Mouse (Mus musculus): ENCODE results near the gene Lrrc1. TPM values are rescaled to one million over a fixed set of nuclear protein-coding genes. Genes with fewer than 3 reads are reported as not detected.
A peak's percentile ranks its signal among the peaks of the same experiment; 100 is the strongest.
"Not testable (repeated sequence)": the region's sequence is repeated elsewhere in the genome, so short reads cannot be mapped to it uniquely, and the experiment has no call there.

Gene Lrrc1
- polyA plus RNA-seq, 1 experiment from 2014 or later, result 5.0 TPM

- Histone ChIP-seq H3K4me1 (ENCODE audit: control insufficient read depth, insufficient read depth, low read length) (no peaks in the 10 kb centered on the region), H3K27ac (ENCODE audit: low read depth, low read length) (no peak overlapping the region), H3K36me3 (ENCODE audit: control insufficient read depth, insufficient read depth, low read length) (no peaks in the 10 kb centered on the region), H3K4me2 (no peak overlapping the region), H3K9ac (ENCODE audit: low read length) (no peak overlapping the region), H3K27me3 (ENCODE audit: control insufficient read depth, insufficient read depth, low read length) (no peaks in the 10 kb centered on the region), H3K9me3 (ENCODE audit: control insufficient read depth, low read length) (no peaks in the 10 kb centered on the region), H3K4me3 (ENCODE audit: low read depth, low read length) (no peak overlapping the region)
- ATAC-seq (ENCODE audit: low FRiP score) (no peak), DNase-seq (ENCODE audit: low spot score, missing footprints) (no peak)
Measured at GRCm38 (mm10) chr9:77577409-77577808, 32.7 kb upstream of the Lrrc1 start.

GRCm38 (mm10) chr9:77576320-77576719, 31.6 kb upstream of the Lrrc1 start:
- no peak overlapping the region for H3K27ac ChIP-seq (ENCODE audit: low read depth, low read length)
- ATAC-seq (ENCODE audit: low FRiP score) (no peak), DNase-seq (ENCODE audit: low spot score, missing footprints) (no peak)
- no peaks in the 10 kb centered on the region for H3K9me3 ChIP-seq (ENCODE audit: control insufficient read depth, low read length)
- H3K27me3 ChIP-seq (ENCODE audit: control insufficient read depth, insufficient read depth, low read length), result no peaks in the 10 kb centered on the region
- H3K9ac ChIP-seq (ENCODE audit: low read length), result no peak overlapping the region
- no peaks in the 10 kb centered on the region for H3K36me3 ChIP-seq (ENCODE audit: control insufficient read depth, insufficient read depth, low read length)
- no peak overlapping the region for H3K4me2 ChIP-seq
- no peak overlapping the region for H3K4me3 ChIP-seq (ENCODE audit: low read depth, low read length)
- no peaks in the 10 kb centered on the region for H3K4me1 ChIP-seq (ENCODE audit: control insufficient read depth, insufficient read depth, low read length)

DNA sequence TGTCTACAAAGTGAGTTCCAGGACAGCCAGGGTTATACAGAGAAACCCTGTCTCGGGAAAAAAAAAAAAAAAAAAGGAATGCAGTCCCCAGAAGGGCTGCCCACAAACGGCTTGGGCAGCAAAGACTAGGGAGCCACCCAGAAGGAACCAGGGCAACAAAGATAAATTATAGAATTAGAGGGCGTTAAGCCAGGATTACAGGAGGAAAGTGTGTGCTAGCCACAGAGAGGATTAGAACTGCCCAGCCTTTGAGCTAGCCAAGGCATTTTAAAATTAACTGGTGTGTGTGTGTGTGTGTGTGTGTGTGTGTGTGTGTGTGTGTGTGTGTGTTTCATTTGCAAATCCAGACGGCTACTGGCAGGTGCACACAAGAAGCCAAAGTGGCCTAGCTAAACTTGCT, 30.3 kb upstream of the Lrrc1 start:
- H3K27me3 ChIP-seq (ENCODE audit: control insufficient read depth, insufficient read depth, low read length); ATAC-seq (ENCODE audit: low FRiP score); H3K4me3 ChIP-seq (ENCODE audit: low read depth, low read length); H3K4me2 ChIP-seq; DNase-seq (ENCODE audit: low spot score, missing footprints); H3K4me1 ChIP-seq (ENCODE audit: control insufficient read depth, insufficient read depth, low read length); H3K36me3 ChIP-seq (ENCODE audit: control insufficient read depth, insufficient read depth, low read length); H3K27ac ChIP-seq (ENCODE audit: low read depth, low read length); H3K9me3 ChIP-seq (ENCODE audit: control insufficient read depth, low read length); H3K9ac ChIP-seq (ENCODE audit: low read length): not testable (repeated sequence)
- WGBS, result 35% methylated on average over 4 of the region's 4 CpGs

DNA sequence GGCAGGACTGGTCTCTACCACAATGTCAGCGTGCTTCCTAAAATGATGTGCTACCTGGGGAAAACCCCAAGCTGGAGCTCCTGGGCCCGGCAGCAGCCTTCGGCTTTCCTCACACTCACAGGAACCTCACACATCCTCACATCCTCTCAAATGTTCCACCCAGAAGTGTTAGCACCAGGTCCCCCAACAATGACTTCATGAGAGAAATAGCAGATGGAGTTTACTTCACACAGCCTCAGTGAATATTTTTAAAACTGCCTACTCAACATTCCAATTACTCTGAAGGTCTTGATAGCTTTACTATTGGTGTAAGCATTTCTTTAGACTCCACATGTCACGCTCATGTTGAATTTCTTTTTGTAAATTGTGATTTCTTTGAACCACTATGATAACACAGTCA, 27.2 kb upstream of the Lrrc1 start:
- no peak overlapping the region for H3K9ac ChIP-seq (ENCODE audit: low read length)
- H3K4me1 ChIP-seq (ENCODE audit: control insufficient read depth, insufficient read depth, low read length), result peaks cover 8% of the 10 kb centered on the region
- no peaks in the 10 kb centered on the region for H3K36me3 ChIP-seq (ENCODE audit: control insufficient read depth, insufficient read depth, low read length)
- H3K4me2 ChIP-seq, result no peak overlapping the region
- H3K27ac ChIP-seq (ENCODE audit: low read depth, low read length), result no peak overlapping the region
- DNase-seq (ENCODE audit: low spot score, missing footprints) (no peak), ATAC-seq (ENCODE audit: low FRiP score) (no peak)
- H3K9me3 ChIP-seq (ENCODE audit: control insufficient read depth, low read length), result no peaks in the 10 kb centered on the region
- WGBS, result 93% methylated on average over 4 of the region's 4 CpGs
- H3K27me3 ChIP-seq (ENCODE audit: control insufficient read depth, insufficient read depth, low read length), result no peaks in the 10 kb centered on the region
- H3K4me3 ChIP-seq (ENCODE audit: low read depth, low read length), result no peak overlapping the region

DNA sequence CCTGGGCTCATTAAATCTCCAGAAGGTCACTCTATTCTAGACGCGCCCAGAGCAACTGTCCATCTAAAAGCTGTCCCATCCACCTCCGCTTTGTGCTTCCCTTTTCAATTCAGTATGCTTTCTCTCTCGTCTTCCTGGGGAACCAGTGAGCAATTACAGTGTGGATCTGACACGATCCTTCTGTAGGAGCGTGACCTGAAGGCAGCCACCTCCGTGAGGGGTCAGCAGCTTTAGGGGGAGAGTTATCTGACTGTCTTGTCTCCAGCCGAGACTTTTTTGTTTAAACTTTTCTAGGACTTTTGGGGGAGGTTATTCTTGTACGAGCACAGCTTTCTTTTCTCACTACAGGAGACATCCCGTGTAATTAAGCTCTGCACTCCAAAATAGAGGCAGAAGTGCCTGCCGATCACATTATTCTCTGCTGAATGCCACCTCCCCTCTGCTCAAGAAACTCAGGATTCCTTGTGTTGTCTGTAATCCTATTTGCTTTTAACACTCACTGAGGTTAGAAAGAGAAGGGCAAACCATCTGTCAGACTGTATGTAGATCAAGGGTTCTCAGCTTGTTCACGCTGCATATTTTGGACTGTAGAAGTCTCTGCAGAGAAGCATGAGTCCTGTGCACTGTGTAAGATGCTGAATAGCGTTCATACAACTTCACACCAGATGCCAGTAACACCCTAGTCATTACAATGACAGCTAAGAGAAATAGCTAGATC, 24.3 kb upstream of the Lrrc1 start:
- H3K4me1 ChIP-seq (ENCODE audit: control insufficient read depth, insufficient read depth, low read length), result peaks cover 8% of the 10 kb centered on the region
- H3K27ac ChIP-seq (ENCODE audit: low read depth, low read length), result no peak overlapping the region
- H3K36me3 ChIP-seq (ENCODE audit: control insufficient read depth, insufficient read depth, low read length), result no peaks in the 10 kb centered on the region
- H3K9ac ChIP-seq (ENCODE audit: low read length), result no peak overlapping the region
- H3K4me3 ChIP-seq (ENCODE audit: low read depth, low read length), result no peak overlapping the region
- WGBS, result 22% methylated on average over 13 of the region's 13 CpGs
- H3K27me3 ChIP-seq (ENCODE audit: control insufficient read depth, insufficient read depth, low read length), result no peaks in the 10 kb centered on the region
- H3K9me3 ChIP-seq (ENCODE audit: control insufficient read depth, low read length), result no peaks in the 10 kb centered on the region
- DNase-seq (ENCODE audit: low spot score, missing footprints) (peak; percentile 84), ATAC-seq (ENCODE audit: low FRiP score) (peak; percentile 58)
- H3K4me2 ChIP-seq, result no peak overlapping the region; the same call in 1 of the 2 replicates

DNA sequence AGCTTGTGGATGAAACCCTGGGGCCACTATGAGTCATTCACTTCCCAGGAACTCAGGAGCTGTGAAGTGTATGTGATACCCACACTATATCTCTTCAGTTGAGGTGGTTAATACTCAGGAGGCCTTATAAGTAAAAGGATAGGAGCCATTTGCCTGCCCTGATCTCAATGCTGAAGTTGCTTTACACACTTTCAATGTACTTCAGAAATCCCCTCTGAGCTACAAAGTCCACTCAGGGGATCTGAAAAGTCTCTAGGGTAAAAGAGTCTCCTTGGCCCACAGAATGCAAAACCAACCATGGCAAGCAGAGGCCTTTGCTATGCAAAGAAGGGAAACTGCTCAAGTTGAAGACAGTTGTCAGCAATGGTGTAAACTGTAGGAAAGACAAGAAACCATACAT, 17.2 kb upstream of the Lrrc1 start:
- Histone ChIP-seq H3K27me3 (ENCODE audit: control insufficient read depth, insufficient read depth, low read length) (no peaks in the 10 kb centered on the region), H3K4me1 (ENCODE audit: control insufficient read depth, insufficient read depth, low read length) (no peaks in the 10 kb centered on the region), H3K4me2 (no peak overlapping the region), H3K27ac (ENCODE audit: low read depth, low read length) (no peak overlapping the region), H3K36me3 (ENCODE audit: control insufficient read depth, insufficient read depth, low read length) (no peaks in the 10 kb centered on the region), H3K4me3 (ENCODE audit: low read depth, low read length) (no peak overlapping the region), H3K9ac (ENCODE audit: low read length) (no peak overlapping the region), H3K9me3 (ENCODE audit: control insufficient read depth, low read length) (no peaks in the 10 kb centered on the region; the same call in 1 of the 2 replicates)
- DNase-seq (ENCODE audit: low spot score, missing footprints) (no peak), ATAC-seq (ENCODE audit: low FRiP score) (no peak)

DNA sequence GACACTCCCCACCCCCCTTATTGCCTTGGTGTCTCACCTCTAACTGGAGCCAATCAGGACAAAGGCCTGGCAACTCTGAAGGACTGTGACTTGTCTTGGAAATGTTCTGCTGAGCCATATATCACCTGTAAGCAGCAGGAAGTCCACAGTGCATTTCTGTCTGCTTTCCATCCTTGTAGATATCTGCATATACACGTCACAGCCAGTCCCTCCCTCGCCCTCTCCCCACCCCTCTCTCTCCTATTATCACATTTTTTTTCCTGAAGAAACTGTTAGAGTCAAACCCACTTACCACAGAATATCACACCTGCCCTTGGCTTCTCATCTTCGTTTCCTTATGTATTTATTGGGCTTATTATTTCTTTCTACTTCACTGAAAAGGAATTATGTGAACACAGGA, 13.3 kb upstream of the Lrrc1 start:
- 75% methylated on average over 3 of the region's 3 CpGs for WGBS
- H3K9ac ChIP-seq (ENCODE audit: low read length), result no peak overlapping the region
- ATAC-seq (ENCODE audit: low FRiP score), result no peak

DNA sequence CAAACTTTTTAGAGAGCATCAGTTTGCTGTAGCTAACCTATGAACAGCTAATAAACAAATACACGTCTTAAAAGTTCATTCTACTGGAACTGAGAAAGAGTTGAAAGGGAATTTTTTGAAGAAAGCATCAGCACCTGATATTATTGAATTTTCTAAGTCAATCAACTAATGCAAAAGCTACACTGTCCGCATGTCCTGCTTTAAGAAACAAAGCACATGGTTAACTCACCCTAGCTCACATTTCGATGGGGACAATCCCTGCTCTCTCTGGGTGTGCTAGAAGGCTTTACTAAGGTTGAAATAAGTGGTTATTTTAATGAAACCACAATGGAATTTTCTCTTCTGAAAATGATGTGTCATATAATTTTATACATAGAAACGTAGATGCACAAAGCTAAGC, 12.5 kb upstream of the Lrrc1 start:
- no peak overlapping the region for H3K27ac ChIP-seq (ENCODE audit: low read depth, low read length)
- no peaks in the 10 kb centered on the region for H3K36me3 ChIP-seq (ENCODE audit: control insufficient read depth, insufficient read depth, low read length)
- no peak overlapping the region for H3K9ac ChIP-seq (ENCODE audit: low read length)
- H3K4me2 ChIP-seq, result no peak overlapping the region
- 90% methylated on average over 4 of the region's 4 CpGs for WGBS
- no peaks in the 10 kb centered on the region for H3K4me1 ChIP-seq (ENCODE audit: control insufficient read depth, insufficient read depth, low read length)
- ATAC-seq (ENCODE audit: low FRiP score), result no peak
- H3K27me3 ChIP-seq (ENCODE audit: control insufficient read depth, insufficient read depth, low read length), result no peaks in the 10 kb centered on the region
- H3K4me3 ChIP-seq (ENCODE audit: low read depth, low read length), result no peak overlapping the region
- no peaks in the 10 kb centered on the region; the same call in 1 of the 2 replicates for H3K9me3 ChIP-seq (ENCODE audit: control insufficient read depth, low read length)
- DNase-seq (ENCODE audit: low spot score, missing footprints), result no peak

More for the DNA sequence above, 13.3 kb upstream of the Lrrc1 start:
- no peak overlapping the region for H3K27ac ChIP-seq (ENCODE audit: low read depth, low read length)
- no peaks in the 10 kb centered on the region; the same call in 1 of the 2 replicates for H3K9me3 ChIP-seq (ENCODE audit: control insufficient read depth, low read length)
- no peaks in the 10 kb centered on the region for H3K4me1 ChIP-seq (ENCODE audit: control insufficient read depth, insufficient read depth, low read length)
- no peaks in the 10 kb centered on the region for H3K27me3 ChIP-seq (ENCODE audit: control insufficient read depth, insufficient read depth, low read length)
- DNase-seq (ENCODE audit: low spot score, missing footprints), result no peak
- H3K36me3 ChIP-seq (ENCODE audit: control insufficient read depth, insufficient read depth, low read length), result no peaks in the 10 kb centered on the region
- no peak overlapping the region for H3K4me3 ChIP-seq (ENCODE audit: low read depth, low read length)
- H3K4me2 ChIP-seq, result no peak overlapping the region

GRCm38 (mm10) chr9:77556435-77556834, 11.8 kb upstream of the Lrrc1 start:
- no peaks in the 10 kb centered on the region for H3K4me1 ChIP-seq (ENCODE audit: control insufficient read depth, insufficient read depth, low read length)
- H3K9ac ChIP-seq (ENCODE audit: low read length), result no peak overlapping the region
- no peaks in the 10 kb centered on the region for H3K27me3 ChIP-seq (ENCODE audit: control insufficient read depth, insufficient read depth, low read length)
- H3K4me3 ChIP-seq (ENCODE audit: low read depth, low read length), result no peak overlapping the region
- no peaks in the 10 kb centered on the region; the same call in 1 of the 2 replicates for H3K9me3 ChIP-seq (ENCODE audit: control insufficient read depth, low read length)
- no peak overlapping the region for H3K27ac ChIP-seq (ENCODE audit: low read depth, low read length)
- WGBS, result 85% methylated on average over 9 of the region's 9 CpGs
- ATAC-seq (ENCODE audit: low FRiP score) (no peak), DNase-seq (ENCODE audit: low spot score, missing footprints) (no peak)
- H3K4me2 ChIP-seq, result no peak overlapping the region
- no peaks in the 10 kb centered on the region for H3K36me3 ChIP-seq (ENCODE audit: control insufficient read depth, insufficient read depth, low read length)

All from midbrain, embryonic 11.5 days (tissue).